Comparison of ENCODE assay signal across 21 mouse cellular contexts in the genomic region with DNA sequence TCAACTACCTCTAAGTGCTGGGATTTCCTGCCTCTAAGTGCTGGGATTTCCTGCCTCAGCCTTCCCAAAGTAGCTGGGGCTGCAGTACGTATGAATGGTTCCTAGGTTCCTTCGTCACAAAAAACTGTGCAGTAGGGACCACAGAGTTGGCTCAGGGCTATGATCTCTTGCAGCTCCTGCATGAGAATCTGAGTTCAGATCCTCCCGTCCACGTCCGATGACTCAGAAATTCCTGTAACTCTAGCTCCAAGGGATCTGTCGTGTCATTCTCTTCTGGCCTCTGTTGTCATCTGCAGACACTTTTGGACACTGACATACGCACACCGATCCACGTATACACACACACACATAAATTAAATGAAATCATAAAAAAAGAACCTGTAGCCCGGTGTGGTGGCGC.
"Had no signal": no experiment of that assay in that cellular context is flagged by ENCODE, and none has a peak within 500 bp of the region (broad histone marks: within the 10 kb centered on the region; RNA-seq: fewer than 3 reads in every experiment).

No protein-coding gene starts in this region.

- H3K27ac ChIP-seq: liver, embryonic 15.5 days; lung, embryonic 15.5 days; macrophage; midbrain, embryonic 12.5 days; neural tube, embryonic 13.5 days; neural tube, embryonic 15.5 days had no signal

- H3K4me3 ChIP-seq: liver, embryonic 15.5 days; lung, embryonic 15.5 days; megakaryocyte, embryonic 14.5 days; midbrain, embryonic 12.5 days; neural tube, embryonic 13.5 days; neural tube, embryonic 15.5 days had no signal

- H3K4me1 ChIP-seq: liver, embryonic 15.5 days; lung, embryonic 15.5 days; midbrain, embryonic 12.5 days; neural tube, embryonic 13.5 days; neural tube, embryonic 15.5 days had no signal

- DNase-seq: liver, postnatal 0 days; lung, adult 2 months; lung, postnatal 14 days; lung, postnatal 36 days; midbrain, embryonic 14.5 days; retina, postnatal 1 day; right cerebral cortex, adult 18-20 months; right cerebral cortex, postnatal 25 days; right cerebral cortex, postnatal 4 days; spleen, adult 18-20 months; thymus, adult 18-20 months; thymus, postnatal 14 days; thymus, postnatal 36 days had no signal

- ATAC-seq: liver, postnatal 0 days; lung, postnatal 0 days had no signal
